Mouse (Mus musculus) yolk sac, embryonic 10.5 days (tissue): ENCODE results near the gene Tango2.
A peak's percentile ranks its signal among the peaks of the same experiment; 100 is the strongest.

ENCODE experiments used
- DNase-seq: peaks from one replicate; pipeline ENCODE4 v3.0.0-alpha.2; 2017; ENCODE audit warnings: low spot score

Tango2 gene

GRCm38 (mm10) chr16:18383045-18383726 lies 35.3 kb upstream of the Tango2 start:
- DNase-seq = no peak

- peak; percentile 57 for DNase-seq
Measured at GRCm38 (mm10) chr16:18381621-18382258, 33.8 kb upstream of the Tango2 start.

GRCm38 (mm10) chr16:18380495-18381063 lies 32.7 kb upstream of the Tango2 start:
- DNase-seq = no peak

- no peak for DNase-seq
Measured at GRCm38 (mm10) chr16:18379338-18380001, 31.6 kb upstream of the Tango2 start.

- DNase-seq = no peak
Measured at GRCm38 (mm10) chr16:18378489-18378888, 30.6 kb upstream of the Tango2 start.

- DNase-seq = peak; percentile 79
Measured at GRCm38 (mm10) chr16:18377203-18377602, 29.3 kb upstream of the Tango2 start.

- peak; percentile 62 for DNase-seq
Measured at GRCm38 (mm10) chr16:18376297-18376954, 28.5 kb upstream of the Tango2 start.

GRCm38 (mm10) chr16:18373632-18374031 lies 25.7 kb upstream of the Tango2 start:
- no peak for DNase-seq

GRCm38 (mm10) chr16:18370197-18370596 lies 22.3 kb upstream of the Tango2 start:
- DNase-seq = no peak

GRCm38 (mm10) chr16:18366849-18367248 lies 18.9 kb upstream of the Tango2 start:
- DNase-seq = no peak

- no peak for DNase-seq
Measured at GRCm38 (mm10) chr16:18362948-18363347, 15.0 kb upstream of the Tango2 start.

GRCm38 (mm10) chr16:18360151-18360805 lies 12.4 kb upstream of the Tango2 start:
- peak; percentile 34 for DNase-seq

- no peak for DNase-seq
Measured at GRCm38 (mm10) chr16:18357977-18358376, 10.1 kb upstream of the Tango2 start.

GRCm38 (mm10) chr16:18356961-18357360 lies 9.1 kb upstream of the Tango2 start:
- no peak for DNase-seq

- DNase-seq = no peak
Measured at GRCm38 (mm10) chr16:18353106-18353505, 5.2 kb upstream of the Tango2 start.

GRCm38 (mm10) chr16:18351313-18352055 lies 3.6 kb upstream of the Tango2 start:
- peak; percentile 17 for DNase-seq

- DNase-seq = no peak
Measured at GRCm38 (mm10) chr16:18349761-18350325, 1.9 kb upstream of the Tango2 start.

GRCm38 (mm10) chr16:18348601-18349175 lies 785 bp upstream of the Tango2 start:
- DNase-seq = no peak

- peak; percentile 80 for DNase-seq
Measured at GRCm38 (mm10) chr16:18345243-18345642, 2.7 kb downstream of the Tango2 start.

- DNase-seq = peak; percentile 95
Measured at GRCm38 (mm10) chr16:18343778-18344177, 4.1 kb downstream of the Tango2 start.
